Mouse (Mus musculus) left cerebral cortex, postnatal 10 days (tissue): ENCODE measurements around the gene Cilp2. TPM values are rescaled to one million over a fixed set of nuclear protein-coding genes. Genes with fewer than 3 reads are reported as not detected.

Experiments
- DNase-seq, 2 experiments: peaks; one replicate each; pipeline ENCODE4 v3.0.0; 2021 to 2022; ENCODE audit warnings: low spot score in 2 of 2, mixed read lengths in 1 of 2; ENCODE audit errors: extremely low spot score in 1 of 2
- intact Hi-C: fragments of 180-260 bp; cut with DNase I; formaldehyde crosslinking; loops from one replicate; pipeline ENCODE4 v1.15.1; 2025
- total RNA-seq, 2 experiments: library from RNA; stranded (reverse); gene quantifications; 2 replicates each; pipeline ENCODE4 v1.2.3; 2021

The Cilp2 gene
- total RNA-seq, 2 experiments from 2014 or later = 2.5 to 2.6 TPM

DNA sequence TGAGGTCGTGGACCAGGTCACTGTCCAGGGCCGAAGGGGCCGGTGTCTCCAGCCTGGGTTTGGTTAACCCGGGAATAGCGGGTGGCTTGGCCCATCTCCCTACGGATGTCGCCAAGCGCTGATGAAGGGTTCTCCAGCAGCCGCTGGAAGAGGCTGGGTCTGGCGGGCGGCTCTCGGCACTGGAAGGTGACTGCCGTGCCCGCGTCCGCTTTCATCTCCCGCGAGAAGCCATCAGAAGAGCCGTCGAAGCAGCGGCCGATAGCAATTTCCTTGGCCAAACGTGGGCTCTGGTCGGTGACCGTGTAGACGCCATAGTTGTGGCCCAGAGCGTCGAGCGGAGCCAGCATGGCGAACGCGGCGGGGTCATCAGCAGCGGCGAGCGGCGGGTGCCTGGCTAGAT lies 6.6 kb downstream of the Cilp2 start:
- intact Hi-C loops = no loop called here
- no peak for DNase-seq

DNA sequence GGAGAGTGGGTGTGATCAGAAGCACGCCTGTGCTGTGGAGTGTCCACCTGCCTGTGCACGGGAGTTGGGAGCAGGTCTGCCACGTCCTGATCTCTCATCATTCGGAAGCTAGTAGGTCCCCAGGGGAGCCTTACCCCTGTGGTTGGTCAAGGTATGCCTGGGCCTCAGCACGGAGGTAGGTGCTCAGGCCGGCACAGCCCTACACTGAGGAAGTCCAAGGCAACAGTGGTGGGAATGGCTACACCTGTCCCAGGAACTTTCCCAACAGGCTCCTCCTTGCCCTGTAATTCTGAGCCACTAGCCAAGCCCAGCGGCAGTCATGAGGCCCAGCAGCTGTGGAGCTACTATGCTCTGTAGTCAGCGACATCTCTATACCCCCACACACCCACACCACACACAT lies 7.8 kb downstream of the Cilp2 start:
- DNase-seq = no peak
- intact Hi-C loops = no loop called here

DNA sequence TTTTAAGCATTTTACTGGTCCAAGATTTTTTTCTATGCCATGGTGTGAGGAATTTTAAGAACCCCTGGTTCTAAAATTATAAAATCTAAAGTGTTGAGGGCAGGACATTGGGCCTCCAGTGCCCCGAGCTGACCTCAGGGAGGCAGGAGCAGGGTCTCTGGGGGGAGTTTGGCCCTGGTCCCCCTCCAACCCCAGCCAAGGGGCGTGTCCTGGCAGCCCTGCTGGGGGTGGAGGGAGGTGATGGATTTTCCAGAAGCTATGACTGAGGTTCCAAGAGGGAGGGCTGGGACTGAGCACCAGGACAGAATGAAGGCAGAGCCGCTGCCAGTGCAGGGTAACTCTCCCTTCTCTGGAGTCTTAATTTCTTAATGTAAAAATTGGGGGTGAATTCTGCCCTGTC lies 9.5 kb downstream of the Cilp2 start:
- DNase-seq = no peak
- intact Hi-C loops = no loop called here

- intact Hi-C loops = no loop called here
- no peak for DNase-seq
These were observed 10.1 kb downstream of the Cilp2 start for GRCm38 (mm10) chr8:69877396-69877795.

- intact Hi-C loops = no loop called here
- no peak for DNase-seq
These were observed 10.5 kb downstream of the Cilp2 start for GRCm38 (mm10) chr8:69876967-69877366.

DNA sequence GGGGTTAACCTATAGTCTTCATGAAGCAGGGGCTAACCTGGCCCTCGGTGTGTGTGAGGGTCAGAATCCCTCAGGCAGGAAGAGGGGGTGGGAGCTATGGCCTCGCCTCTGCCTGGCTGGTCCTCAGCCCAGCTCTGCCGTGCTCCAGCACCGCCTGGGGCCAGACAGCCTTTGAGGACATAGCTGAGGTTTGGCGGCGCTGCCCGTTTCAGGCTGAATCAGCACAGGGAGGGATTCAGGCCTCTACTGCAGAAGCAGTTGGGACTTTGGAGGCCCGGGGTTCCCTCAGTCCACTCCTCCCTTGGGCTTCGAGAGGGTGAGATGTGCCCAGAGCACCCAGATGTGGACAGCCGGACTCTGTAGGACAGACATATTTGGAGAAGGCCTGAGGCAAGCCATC lies 11.4 kb downstream of the Cilp2 start:
- peak in 1 of 2 experiments; percentile 43 for DNase-seq

DNA sequence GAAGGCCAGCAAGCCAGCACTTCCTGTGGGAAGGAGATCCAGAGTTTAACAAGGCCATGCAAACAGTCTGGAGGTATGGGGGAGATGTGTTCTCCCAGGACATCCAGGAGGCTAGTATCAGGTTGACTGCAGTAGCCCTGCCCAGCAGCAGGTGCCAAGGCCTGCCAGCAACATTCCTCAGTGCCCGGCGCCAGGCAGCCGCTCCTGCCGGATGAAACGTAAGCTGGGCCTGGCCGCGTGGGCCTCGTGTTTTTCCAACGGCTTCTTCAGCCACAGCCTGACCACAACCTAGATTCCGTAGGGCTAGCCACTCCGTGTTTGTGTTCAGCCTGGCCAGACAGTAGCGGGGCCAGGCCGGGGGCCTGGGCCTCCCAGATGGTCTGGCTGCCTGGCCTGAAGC lies 12.8 kb downstream of the Cilp2 start:
- no peak for DNase-seq
- intact Hi-C loops = no loop called here

More for the DNA sequence above, 11.4 kb downstream of the Cilp2 start:
- intact Hi-C loops = no loop called here

GRCm38 (mm10) chr8:69874155-69874554 lies 13.3 kb downstream of the Cilp2 start:
- peak; percentile 45 to 50 for DNase-seq
- intact Hi-C loops = no loop called here

DNA sequence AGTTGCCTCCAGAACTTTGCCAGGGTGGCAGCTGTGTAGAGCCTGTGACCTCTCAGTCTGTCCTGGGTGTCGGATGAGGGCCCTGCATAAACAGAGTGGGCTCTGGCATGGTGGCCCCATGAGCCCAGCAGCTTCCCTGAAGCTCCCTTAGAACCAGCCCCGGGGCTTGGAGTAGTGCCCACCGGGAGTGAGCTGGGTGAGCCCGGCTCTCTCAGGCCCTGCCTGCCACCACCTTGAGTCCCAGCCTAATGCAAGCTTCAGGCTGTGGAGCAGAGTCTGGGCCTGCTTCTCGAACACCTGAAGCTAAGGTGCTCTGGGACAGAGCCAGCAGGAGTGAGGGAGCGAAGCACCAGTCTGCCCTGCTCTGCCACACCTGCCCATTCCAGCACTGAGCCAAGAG lies 16.6 kb downstream of the Cilp2 start:
- no peak for DNase-seq
- intact Hi-C loops = no loop called here

DNA sequence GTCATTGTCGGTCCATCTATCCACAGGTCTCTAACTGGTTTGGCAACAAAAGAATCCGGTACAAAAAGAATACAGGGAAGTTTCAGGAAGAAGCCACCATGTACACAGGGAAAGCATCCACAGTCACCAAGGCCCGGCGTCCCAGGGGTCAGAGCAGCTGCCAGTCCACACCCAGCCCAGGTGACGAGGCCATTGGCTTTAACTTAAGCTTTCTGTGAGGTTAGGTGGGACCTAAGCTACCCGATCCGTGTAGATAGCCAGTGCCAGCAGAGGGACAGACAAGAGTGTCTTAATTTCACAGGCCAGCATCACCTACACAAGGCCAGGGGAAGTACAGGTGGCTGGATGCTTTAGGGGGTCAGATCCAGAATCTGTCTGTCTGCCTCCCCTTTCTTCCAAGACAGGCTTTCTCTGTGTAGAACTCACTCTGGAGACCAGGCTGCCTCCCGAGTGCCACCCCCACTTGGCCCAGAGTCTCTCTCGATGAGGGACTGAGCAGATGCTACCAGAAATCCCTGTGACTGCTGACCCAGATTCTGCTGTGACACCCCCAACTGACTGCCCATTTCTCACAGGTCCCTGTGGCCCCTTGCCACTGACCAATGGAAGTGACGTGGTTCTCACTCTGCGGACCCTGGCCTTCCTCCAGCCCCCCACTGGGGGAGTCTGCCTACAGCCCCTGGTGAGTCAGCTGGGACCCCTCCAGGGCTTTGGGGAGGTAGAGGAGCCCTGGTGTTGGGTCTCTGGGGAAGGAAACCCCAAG lies 17.3 kb downstream of the Cilp2 start:
- no peak for DNase-seq
- intact Hi-C loops = no loop called here

DNA sequence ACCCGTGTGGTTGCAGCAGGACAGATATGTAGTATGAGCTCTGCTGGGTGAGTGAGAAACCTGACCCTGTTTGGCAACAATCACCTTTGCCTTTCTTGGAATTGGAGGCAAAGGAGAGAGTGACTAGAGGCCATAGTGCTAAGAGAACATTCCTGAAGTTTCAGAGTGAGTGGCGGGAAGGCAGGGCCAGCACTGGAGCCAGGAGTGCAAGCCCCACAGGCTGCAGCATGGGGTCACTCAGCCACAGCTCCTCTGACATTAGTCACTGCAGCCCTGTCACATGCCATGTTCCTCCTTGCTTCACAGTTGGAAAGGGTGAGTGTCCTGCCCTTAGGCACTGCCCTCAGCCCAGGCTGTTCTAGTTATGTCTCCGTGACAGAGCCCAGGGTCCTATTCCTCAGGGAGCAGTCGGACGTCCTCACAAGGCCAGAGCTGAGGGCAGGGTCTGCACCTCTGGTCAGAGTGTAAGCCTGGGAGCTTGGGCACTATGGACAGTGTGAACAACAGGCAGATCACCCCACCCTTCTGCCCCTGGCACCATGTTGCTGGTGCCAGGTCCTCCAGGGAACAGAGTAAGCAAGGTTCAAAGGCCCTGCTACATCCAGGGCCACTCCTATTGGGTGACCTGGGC lies 19.7 kb downstream of the Cilp2 start:
- intact Hi-C loops = no loop called here
- no peak for DNase-seq

DNA sequence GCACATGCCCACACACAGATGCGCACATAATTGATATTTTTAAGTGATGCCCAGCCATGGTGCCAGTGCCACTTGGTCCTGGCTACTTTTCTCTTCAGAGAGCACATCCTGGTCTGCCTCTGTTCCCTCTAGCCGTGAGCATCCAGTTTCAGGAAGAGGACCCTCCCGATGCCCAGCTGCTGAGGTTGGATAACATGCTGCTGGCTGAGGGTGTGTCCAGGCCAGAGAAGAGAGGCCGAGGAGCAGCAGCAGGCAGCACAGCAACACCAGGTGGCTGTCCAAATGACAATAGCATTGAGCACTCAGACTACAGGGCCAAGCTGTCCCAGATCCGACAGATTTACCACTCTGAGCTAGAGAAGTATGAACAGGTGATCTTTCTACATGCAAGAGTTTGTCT lies 23.3 kb downstream of the Cilp2 start:
- no peak for DNase-seq
- intact Hi-C loops = no loop called here

DNA sequence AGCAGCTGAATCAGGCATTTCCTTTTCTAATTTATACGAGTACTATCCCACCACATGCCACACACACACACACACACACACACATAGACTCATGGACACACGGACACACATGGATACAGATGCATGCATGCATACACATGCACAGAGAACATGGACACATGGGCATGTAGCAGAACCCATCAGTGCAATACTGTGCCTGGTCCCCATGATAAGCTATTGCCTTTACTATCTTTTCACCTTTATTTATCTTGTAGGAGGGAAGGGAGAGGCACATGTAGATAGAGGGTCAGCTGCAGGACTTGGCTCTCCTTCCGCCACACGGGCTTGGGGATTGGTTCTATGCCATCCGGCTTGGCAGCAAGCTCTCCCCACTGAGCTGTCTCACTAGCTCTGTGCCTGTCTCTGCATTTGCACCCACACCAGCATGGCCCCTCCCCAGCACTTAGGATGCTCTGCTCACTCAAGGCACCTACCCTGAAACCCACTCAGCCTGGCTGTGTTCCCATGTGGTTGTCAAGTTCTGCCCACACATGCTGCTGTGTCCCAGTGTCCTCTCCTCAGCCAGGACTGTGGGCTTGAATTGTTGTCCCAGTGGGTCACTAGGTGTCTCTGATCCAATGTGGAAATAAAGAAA lies 24.0 kb downstream of the Cilp2 start:
- DNase-seq = no peak
- intact Hi-C loops = no loop called here

DNA sequence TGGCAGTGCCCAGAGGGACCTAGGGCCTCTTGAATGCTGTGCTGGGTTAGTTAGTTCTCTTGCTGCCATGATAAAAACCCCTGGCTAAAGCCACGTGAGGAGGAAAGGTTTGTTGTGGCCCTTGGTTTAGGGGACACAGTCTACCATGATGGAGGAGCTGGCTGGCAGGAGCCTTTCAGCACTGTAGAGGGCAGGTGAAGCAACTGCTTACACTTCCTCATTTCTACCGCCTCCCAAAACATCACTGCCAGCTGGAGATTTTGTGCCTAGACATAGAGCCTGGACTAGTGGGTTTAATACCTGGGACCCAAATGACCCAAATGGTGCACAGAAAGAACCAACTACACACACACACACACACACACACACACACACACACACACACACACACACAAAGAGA lies 26.2 kb downstream of the Cilp2 start:
- intact Hi-C loops = no loop called here
- no peak for DNase-seq

- intact Hi-C loops = no loop called here
- no peak for DNase-seq
These were observed 26.7 kb downstream of the Cilp2 start for GRCm38 (mm10) chr8:69860807-69861206.

- intact Hi-C loops = no loop called here
These were observed 33.6 kb downstream of the Cilp2 start for GRCm38 (mm10) chr8:69853869-69854268.

DNA sequence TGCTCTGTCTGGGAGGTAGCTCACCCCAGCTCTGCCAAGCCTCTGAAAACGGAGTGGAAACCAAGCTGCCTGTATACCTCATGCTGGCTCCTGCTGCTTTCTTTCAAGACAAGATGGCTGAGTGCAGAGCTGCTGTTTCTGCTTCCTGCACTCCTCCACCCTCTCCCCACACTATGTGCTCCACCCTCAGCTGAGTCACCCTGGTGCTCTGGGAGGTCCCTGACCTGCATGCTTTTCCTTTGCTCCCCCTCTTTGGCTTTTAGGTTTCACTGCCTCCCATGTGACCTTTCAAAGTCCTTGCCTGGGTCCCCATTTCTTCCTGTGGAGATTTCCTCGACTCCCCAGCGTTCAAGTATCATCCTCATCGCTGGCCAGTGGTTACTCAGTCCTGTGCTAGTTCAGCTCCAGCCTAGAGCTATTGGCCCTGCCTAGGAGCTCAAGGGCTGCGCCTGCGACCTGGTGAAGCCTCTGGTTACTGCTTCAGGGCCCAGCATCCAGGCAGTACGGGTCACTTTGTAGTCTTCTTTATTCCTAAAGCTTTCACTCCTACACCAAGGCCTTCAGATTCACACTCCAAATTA lies 36.5 kb downstream of the Cilp2 start:
- no peak for DNase-seq
- intact Hi-C loops = no loop called here

More at GRCm38 (mm10) chr8:69853869-69854268, 33.6 kb downstream of the Cilp2 start:
- DNase-seq = no peak

- intact Hi-C loops = no loop called here
- no peak for DNase-seq
These were observed 37.6 kb downstream of the Cilp2 start for GRCm38 (mm10) chr8:69849899-69850298.

DNA sequence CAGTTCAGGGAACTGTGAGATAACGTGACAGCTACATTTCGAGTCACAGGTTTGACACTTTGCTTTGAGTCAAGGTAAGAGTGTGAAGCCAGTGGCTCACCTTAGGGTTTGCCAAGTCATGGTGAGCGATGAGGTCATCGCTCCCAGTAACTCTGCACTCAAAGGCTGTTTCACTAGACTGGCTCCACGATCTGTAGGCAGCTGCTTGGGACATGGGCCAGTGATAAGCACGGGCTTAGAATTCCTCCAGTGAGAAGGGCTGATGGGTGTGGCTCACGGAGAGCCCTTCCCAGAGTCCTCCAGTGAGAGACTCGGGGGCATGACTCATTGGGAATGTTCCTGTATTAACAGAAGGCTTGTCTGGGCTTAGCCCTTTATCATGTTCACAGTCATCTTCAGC lies 38.5 kb downstream of the Cilp2 start:
- intact Hi-C loops = no loop called here
- DNase-seq = no peak
